Mouse (Mus musculus) kidney, adult 9 months (tissue): ENCODE results near the gene Rec114.
A peak's percentile ranks its signal among the peaks of the same experiment; 100 is the strongest.

Experiments used
- DNase-seq: peaks from one replicate; pipeline ENCODE4 v3.0.0; 2022

The Rec114 gene

GRCm38 (mm10) chr9:58659989-58660388 is 83.8 kb downstream of the Rec114 start:
- DNase-seq, result no peak

DNA sequence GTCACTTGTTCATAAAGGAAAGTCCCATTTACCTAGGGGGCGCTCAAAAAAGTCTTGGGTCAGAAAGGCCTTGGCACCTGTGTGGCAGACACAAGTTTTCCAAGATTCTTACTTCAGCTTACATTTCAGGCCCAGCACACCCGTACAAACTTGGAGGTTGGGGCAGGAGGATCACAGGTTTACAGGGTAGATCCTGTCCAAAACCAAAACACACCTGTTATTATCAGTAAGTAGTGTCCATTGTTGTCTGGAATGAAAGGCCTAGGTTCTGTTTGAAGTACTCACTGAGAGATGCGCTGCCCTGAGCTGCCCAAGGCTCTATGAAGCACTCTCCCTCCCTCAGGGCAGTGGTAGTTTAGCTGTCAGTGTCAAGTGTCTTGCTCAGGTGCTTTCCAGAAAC is 84.4 kb downstream of the Rec114 start:
- DNase-seq, result no peak

DNA sequence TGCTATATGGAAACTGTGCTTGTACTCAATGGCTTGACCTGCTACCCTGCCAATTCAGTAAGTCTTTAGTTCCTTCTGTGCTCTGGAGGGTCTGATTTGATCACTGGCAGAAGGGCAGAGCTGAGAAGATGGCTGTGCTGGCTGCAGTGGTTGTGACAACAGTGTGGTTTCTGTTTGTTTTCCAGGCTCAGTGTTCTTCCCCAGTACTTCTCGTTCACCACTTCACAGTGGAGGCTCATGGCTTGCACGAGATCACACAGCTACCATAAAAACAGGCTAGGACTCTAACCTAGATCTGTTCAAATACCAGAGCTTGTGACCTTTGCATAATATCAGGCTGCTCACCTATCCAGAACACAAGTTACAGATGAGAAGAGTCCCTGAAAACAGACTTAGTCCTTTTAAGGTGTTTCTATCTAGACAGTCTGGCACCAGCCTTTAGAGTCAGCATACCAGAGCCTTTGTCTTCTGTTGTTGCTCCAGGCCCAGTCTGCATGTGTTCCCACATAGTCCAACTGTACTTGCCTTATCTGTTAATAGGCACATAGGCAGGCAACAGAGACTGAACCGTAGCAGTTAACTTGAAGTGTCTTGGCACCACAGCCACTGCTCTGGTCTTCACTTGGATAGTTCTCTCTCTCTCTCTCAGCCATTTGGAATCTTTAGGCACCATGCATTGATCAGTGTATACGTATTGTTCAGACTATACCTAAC is 85.0 kb downstream of the Rec114 start:
- no peak for DNase-seq

DNA sequence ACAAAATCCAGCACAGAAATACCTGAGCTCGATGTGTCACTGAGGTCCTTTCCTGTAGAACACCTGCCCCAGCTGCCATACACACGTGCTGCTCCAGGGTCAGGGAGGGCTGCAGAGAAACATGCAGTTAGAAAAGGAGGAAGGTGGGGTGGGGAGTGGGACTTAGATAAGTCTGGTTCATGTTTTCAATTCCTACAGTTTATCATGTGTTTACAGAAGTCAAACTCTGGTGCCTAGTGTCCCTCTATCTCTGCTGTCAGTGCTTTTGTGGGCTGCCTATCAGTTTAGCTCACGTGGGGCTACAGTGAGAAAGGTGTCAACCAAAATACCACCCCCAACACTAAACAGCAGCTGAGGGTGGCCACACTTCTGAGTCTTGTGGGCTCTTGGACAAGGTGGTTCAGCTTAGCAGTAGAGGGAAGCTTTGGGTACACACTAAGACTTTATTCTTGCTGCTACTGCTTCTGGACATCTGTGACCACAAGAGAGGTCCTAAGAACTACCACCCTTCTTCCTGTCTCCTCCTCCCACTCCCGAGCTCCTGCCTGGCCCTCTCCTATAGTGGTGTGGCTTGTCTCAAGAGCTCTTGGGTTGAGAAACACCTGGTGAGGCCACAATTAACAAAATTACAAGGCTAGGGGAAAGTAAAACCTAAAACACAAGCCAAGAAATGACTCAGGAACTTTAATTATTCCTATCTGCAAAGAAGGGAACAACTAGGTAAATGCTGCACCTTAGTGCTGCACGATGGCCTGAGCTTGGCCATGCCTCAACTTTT is 85.8 kb downstream of the Rec114 start:
- DNase-seq, result no peak

DNA sequence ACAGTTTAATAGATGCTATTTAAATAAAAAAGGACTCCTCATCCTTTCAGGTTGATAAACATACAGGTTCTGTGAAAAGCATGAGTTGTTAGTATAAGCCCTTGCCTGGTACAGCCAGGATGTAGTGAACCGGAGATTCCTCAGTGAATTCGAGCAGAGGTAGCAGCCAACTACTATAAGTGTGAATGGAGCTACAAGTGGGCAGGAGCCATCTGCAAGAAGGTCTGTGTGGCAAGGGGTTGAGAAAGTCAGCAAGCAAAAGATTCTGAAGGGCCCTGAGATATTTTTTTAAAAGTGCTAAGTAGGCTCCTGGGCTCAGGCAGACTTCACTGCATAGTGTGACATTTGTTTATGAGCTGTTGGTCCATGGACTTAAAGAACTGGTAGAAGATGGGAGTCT is 86.9 kb downstream of the Rec114 start:
- no peak for DNase-seq

DNA sequence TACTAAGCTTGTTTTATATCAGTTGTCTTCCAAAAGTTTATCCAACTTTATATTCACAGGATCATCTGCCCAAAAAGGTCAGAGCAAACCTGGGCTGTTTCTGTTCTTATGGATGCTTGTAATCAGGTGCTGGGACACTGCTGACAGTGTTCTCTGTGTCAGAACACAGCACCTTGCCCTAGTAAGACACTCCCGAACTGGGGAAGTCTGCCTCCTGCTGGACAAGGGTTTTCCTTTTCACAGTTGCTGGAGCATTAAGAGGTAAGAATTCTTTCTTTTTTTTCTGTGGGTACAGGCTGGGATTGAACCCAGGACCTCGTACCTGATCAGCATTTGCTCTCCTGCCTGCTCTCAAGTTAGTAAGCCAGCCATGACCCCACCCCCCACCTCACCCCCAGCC is 87.4 kb downstream of the Rec114 start:
- DNase-seq, result peak; percentile 20

DNA sequence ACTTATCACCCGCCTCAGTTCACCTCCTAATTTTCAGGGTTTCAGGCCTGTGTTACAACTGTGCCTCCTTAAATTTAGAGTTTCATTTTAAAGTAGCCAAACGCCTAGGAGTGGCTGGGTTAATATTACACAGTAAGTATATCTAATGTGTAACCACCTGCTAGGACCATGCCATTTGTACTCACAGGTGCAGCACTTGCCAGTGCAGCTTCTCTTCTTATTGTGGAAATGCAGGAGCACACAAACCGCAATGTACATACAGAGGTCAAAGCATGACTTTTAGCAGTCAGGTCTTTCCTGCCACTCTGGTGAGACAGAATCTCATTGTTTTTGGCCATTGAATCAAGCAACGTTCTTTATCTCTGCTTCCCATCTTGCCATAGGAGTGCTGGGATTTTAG is 89.3 kb downstream of the Rec114 start:
- peak; percentile 35 for DNase-seq

GRCm38 (mm10) chr9:58651993-58652392 is 91.8 kb downstream of the Rec114 start:
- DNase-seq, result peak; percentile 72

DNA sequence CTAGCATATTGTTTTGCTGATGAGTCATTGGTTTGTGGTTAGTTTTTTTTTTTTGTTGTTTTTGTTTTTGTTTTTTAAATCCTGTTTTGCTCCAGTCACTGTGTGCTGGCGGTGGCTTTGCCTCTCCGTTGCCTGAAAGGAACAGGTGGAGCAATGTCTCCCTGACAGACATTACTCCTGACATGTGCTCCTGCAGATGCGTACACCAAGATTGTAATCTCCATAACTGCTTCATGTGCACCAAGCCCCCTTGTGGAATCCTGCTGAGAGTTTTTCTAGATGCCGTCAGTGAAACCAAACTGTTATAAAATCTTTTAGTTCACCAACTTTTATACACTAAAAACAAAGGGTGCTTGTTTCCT is 94.5 kb downstream of the Rec114 start:
- no peak for DNase-seq

- DNase-seq, result no peak
These were observed 95.1 kb downstream of the Rec114 start for GRCm38 (mm10) chr9:58648406-58649264.

DNA sequence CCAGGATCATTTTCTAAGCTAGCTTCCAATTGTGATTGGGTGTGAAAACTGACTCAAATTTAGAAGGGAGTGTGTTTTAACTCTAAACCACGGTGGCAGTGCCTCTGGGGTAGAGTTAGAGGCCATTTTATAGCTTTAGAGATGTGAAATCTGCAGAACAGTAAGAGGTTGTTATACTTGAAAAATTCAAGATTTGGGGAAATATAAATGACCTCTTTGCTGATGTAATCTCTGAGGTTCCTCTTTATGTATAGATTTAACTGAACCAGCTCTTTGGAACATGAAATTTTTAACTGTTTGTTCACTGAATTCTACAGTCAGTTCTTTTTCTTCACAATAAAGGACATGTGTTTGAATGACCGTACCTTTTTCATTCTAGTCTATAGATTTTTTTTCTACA is 113.3 kb downstream of the Rec114 start:
- DNase-seq, result no peak

- DNase-seq, result no peak
These were observed 116.6 kb downstream of the Rec114 start for GRCm38 (mm10) chr9:58627197-58627596.

- DNase-seq, result no peak
These were observed 120.8 kb downstream of the Rec114 start for GRCm38 (mm10) chr9:58623009-58623408.

- DNase-seq, result no peak
These were observed 128.5 kb downstream of the Rec114 start for GRCm38 (mm10) chr9:58615064-58615938.

DNA sequence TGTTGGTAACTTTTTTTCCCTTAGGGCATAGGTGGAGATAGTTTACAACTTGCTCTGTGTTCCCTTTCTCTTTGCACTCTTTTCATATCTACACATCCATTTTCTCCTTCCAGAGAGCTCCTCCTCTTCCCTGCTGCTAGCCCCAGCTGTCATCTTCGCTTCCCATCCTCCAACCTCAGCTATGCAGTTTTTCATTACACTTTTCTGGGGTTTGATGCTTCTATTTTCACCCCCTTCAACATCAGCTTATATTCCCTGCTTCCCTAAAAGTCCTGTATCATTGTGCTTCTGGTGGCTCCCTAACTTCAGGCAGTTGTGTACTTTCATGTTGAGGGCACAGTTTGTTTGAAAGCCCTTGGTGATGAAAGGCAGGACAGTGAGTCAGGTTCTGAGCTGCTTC is 130.0 kb downstream of the Rec114 start:
- no peak for DNase-seq
